Mouse (Mus musculus): ENCODE measurements at regions not wholly inside any gene's neighbourhood (a gene's known extent, or its start where the extent isn't known, plus 50 kb on each side); places are given as distances from the start of the nearest gene placed in this dataset.
"Not testable (repeated sequence)": the region's sequence is repeated elsewhere in the genome, so short reads cannot be mapped to it uniquely, and the experiment has no call there.

- no peak for DNase-seq (ENCODE audit: low spot score in 2 of 2)
Measured at GRCm38 (mm10) chr4:67378632-67379031, 551.2 kb downstream of the Tlr4 start.

DNA sequence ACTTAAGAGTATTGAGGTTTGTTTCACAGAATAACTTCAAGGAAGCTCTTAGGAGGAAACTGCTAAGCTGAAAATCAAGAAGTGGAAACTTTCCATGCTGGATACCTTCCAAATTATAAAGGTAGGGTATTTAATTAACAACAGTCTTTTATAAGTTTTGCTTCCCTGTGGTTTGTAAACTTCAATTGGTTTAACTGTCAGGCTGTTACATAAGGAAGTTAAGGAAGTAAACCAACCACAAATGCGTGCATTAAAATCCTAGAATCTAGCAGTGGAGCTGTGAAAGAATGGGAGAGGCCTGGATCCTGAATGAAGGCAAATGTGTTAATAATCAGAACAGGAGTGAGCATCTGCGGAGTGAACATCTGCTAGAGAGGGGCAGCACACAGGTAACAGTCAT lies 560.5 kb downstream of the Tlr4 start:
- no peak for DNase-seq (ENCODE audit: low spot score in 2 of 2)

DNA sequence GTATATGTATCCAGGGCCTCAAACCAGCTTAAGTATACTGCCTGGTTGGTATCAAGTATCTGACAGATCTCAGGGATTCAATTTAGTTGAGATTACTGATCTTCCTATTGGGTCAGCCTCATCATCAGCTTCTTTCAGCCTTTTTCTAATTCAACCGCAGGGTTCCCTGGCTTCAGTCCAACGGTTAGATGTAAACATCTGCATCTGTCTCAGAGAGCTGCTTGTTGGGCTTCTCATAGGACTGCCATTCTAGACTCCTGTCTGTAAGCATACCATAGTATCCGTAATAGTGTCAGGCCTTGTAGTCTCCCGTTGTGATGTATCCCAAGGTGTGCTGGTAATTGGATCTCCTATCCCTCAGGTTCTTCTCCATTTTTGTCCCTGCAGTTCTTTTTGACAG lies 575.6 kb downstream of the Tlr4 start:
- no peak for DNase-seq (ENCODE audit: low spot score in 2 of 2)

- no peak for DNase-seq (ENCODE audit: low spot score in 2 of 2)
Measured at GRCm38 (mm10) chr4:67424064-67424463, 596.7 kb downstream of the Tlr4 start.

DNA sequence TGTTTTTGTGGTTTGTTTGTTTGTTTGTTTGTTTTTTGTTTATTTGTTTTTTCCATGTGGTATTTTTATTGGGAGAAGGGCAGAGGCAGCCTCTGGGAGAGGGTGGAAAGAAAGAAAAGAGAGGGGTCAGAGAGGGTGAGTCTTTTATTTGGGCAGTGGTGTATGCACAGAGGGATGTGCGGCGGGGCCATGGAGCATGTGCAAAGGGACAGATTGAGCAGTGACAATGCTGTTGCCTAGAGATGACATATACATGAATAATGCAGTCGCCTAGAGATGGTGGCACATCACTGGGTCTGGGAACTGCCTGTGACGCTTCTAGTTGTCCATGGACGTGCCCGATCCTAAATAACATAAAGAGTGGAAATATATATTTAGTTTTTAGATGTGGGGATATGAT lies 598.3 kb downstream of the Tlr4 start:
- no peak for DNase-seq (ENCODE audit: low spot score in 2 of 2)

GRCm38 (mm10) chr4:67447835-67448234 lies 620.5 kb downstream of the Tlr4 start:
- no peak for DNase-seq (ENCODE audit: low spot score in 2 of 2)

- not testable (repeated sequence) for DNase-seq (ENCODE audit: low spot score in 2 of 2)
Measured at GRCm38 (mm10) chr4:67459871-67460270, 632.5 kb downstream of the Tlr4 start.

GRCm38 (mm10) chr4:67473034-67473433 lies 645.6 kb downstream of the Tlr4 start:
- no peak for DNase-seq (ENCODE audit: low spot score in 2 of 2)

- peak; percentile 12 to 52 for DNase-seq (ENCODE audit: low spot score in 2 of 2)
Measured at GRCm38 (mm10) chr4:67477264-67477845, 650.0 kb downstream of the Tlr4 start.

- DNase-seq (ENCODE audit: low spot score in 2 of 2), result no peak
Measured at GRCm38 (mm10) chr4:67478081-67478480, 650.7 kb downstream of the Tlr4 start.

DNA sequence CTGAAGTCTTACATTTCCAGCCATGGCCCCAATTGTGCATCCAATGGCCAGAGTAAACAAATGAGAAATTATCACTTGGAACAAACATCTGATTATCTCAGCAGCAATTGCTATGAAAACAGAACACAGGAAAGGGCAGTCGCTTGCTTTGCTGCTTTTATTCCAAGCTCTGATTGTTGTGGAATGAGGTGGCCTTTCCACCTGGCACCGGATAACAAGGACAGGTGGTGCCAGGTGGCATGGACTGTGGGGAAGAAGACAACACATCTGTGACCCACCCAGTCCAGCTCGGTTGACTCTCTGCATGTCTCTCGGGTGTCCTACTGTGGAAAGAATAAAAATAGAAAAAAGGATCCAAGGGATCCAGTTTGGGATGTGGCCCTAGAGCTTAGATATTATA lies 694.9 kb downstream of the Tlr4 start:
- no peak for DNase-seq (ENCODE audit: low spot score in 2 of 2)

DNA sequence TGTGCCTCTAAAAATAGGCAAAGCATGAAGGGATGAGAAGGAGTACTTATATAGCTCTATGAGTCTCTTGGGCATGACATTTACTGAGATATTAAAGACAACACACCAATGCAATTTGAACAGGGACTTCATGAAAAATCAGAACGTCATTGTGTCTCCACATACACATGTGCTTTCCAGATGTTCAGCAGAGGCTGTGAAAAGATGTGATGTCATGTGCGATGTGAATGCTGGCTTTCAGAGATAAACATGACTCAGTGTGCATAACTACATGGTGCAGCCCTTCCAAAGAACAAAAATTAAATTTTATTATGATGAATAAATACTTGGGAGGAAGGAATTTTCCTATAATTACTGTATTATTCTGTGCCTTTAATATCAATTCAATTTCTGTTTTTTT lies 695.8 kb downstream of the Tlr4 start:
- no peak for DNase-seq (ENCODE audit: low spot score in 2 of 2)

GRCm38 (mm10) chr4:67529586-67529985 lies 702.2 kb downstream of the Tlr4 start:
- no peak for DNase-seq (ENCODE audit: low spot score in 2 of 2)

GRCm38 (mm10) chr4:67539466-67539865 lies 712.1 kb downstream of the Tlr4 start:
- DNase-seq (ENCODE audit: low spot score in 2 of 2), result no peak

DNA sequence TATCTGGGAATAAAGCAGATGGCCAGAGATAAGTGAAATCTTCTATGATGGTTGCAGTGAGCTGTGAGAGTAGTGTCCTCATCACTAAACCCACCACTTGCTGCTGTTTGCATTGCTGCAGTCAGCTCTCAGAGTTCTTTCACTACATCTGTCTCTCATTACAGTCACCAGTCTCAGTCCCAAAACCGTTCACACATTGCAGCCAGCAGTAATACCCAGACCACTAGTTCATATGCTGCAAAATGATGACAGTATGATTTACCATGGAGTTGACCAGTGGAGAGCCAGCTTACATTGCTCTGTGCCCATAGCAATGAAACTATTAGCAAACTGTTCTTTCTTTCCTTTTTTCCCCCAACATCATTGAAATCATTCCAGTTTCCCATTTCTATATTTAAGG lies 718.6 kb downstream of the Tlr4 start:
- no peak for DNase-seq (ENCODE audit: low spot score in 2 of 2)

GRCm38 (mm10) chr4:67547957-67548356 lies 720.6 kb downstream of the Tlr4 start:
- no peak for DNase-seq (ENCODE audit: low spot score in 2 of 2)

GRCm38 (mm10) chr4:67553511-67553910 lies 726.1 kb downstream of the Tlr4 start:
- no peak for DNase-seq (ENCODE audit: low spot score in 2 of 2)

DNA sequence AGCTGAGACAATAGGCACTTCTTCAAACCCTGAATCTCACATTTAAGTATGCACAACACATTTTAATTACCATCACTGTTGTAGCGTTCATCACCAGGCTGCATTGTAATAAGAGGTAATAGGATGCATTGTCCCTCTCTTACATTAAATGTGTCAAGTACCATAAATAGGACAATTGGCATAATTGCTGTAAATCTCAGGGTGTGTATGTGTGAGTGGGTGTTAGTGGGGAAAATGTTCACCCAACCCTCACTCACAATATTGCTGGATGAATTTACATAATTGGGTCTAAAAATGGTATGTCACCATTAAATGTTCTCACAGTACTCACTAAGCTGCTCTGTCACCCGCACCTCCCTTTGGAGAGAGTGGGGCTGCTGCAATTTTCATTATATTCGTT lies 747.4 kb downstream of the Tlr4 start:
- DNase-seq (ENCODE audit: low spot score in 2 of 2), result no peak

- DNase-seq (ENCODE audit: low spot score in 2 of 2), result no peak
Measured at GRCm38 (mm10) chr4:67589501-67589900, 762.1 kb downstream of the Tlr4 start.

DNA sequence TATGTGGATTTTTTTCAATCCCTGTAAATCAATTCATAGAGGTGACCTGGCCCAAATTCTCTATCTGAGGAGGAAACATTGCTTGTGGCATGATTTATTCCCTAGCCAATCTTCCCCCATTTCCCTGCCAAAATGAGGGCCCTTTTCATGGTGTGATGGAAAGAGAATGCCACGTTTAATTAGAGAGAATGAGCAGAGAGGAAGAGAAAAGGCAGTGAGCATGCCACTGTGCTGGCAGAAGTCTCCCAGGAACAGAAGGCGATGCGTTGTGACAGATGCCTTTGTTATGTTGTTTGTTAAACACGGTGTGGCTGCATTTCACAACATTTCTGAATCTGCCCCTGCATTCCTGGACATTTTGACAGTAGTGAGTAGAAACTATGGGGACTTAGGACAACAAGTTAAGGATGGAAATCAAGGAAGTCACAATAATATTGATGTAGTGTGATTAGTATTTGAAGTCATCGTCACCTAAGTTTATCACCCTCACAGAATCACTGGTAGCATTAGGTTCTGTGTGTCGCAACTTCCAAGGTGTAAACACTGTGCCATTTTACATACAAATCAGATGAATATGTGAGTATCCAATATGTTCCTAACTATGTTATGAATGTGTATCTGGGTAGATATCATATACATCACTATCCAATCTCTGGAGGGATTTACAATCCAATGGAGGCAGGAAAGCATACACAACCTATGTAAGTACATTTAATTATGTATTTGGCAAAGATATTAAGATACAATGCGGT lies 762.8 kb downstream of the Tlr4 start:
- DNase-seq (ENCODE audit: low spot score in 2 of 2), result no peak

GRCm38 (mm10) chr4:67607166-67607565 lies 779.8 kb downstream of the Tlr4 start:
- no peak for DNase-seq (ENCODE audit: low spot score in 2 of 2)

DNA sequence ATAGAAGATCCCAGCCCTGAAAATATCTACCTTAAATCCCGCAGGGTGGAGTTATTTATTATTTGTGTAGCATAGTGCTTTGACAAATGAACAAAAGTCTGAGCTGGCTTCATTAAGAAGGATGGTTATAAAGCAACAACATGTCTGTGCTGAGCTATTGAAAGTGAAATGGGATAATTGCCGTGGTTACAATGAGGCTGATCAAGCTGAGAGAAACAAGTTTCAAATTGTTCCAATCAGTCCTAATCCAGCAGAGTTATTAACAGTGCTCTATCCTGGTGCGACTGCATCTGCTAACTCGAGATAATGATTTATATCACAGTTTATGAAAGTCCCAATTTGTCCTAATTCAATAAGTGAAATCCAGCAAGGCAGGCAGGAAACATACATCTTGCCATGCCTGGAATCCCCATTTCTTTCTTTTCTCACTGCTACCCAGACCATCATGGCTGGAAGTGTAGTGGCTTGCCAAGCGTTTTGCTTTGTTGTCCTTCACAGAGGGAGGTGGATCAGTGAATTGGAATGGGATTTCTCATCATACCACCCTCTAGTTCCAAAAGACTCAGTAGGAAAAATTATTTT lies 787.2 kb downstream of the Tlr4 start:
- no peak for DNase-seq (ENCODE audit: low spot score in 2 of 2)

DNA sequence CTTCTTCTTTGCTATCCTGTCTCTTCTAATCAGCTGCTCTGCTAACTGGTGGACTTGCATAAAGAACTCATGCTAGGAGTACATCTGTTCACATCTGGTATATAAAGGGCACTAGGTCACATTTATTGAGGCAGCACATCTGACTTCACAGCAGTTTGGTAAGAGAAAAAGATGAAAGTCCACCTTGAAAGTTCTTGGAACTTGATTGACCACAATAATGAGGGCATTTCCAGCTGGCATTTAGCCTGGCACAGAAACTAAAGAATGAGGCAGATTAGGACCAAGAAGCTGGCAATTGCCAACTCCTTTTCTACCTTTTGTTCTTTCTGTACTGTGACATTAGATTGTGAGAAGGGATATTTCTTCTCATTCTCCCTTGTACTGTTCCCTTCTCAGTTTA lies 799.3 kb downstream of the Tlr4 start:
- DNase-seq (ENCODE audit: low spot score in 2 of 2), result no peak
